Mouse (Mus musculus) midbrain, embryonic 16.5 days (tissue): Measurements from ENCODE around the gene Gm5737. TPM values are rescaled to one million over a fixed set of nuclear protein-coding genes. Genes with fewer than 3 reads are reported as not detected.

ENCODE experiments used
- ATAC-seq: fragments of 200-750 bp; cut with Nextera tagmentation; 2 replicates; pipeline ENCODE4 v1.8.0; 2017; ENCODE audit warnings: moderate TSS enrichment
- H3K27ac ChIP-seq: fragments of 300-500 bp; sonication (generic); 2 replicates; pipeline ENCODE4 v1.5.1; 2014; ENCODE audit warnings: mild to moderate bottlenecking, low read length, mixed read lengths
- H3K27me3 ChIP-seq: fragments of 300-500 bp; sonication (generic); 2 replicates; pipeline ENCODE4 v1.6.1; 2014; ENCODE audit warnings: low read depth, low read length, mixed read lengths; ENCODE audit not compliant: control insufficient read depth, insufficient read depth
- H3K36me3 ChIP-seq: fragments of 300-500 bp; sonication (generic); 2 replicates; pipeline ENCODE4 v1.6.1; 2014; ENCODE audit warnings: mild to moderate bottlenecking, low read length, moderate library complexity, mixed read lengths; ENCODE audit not compliant: control insufficient read depth, insufficient read depth
- H3K4me1 ChIP-seq: fragments of 300-500 bp; sonication (generic); 2 replicates; pipeline ENCODE4 v1.6.1; 2014; ENCODE audit warnings: mild to moderate bottlenecking, low read length, mixed read lengths; ENCODE audit not compliant: control insufficient read depth, insufficient read depth
- H3K4me2 ChIP-seq: fragments of 300-500 bp; sonication (generic); 2 replicates; pipeline ENCODE4 v1.6.1; 2014; ENCODE audit warnings: mild to moderate bottlenecking, low read length, mixed read lengths
- H3K4me3 ChIP-seq: fragments of 300-500 bp; sonication (generic); 2 replicates; pipeline ENCODE4 v1.5.1; 2014; ENCODE audit warnings: low read depth, mild to moderate bottlenecking, low read length, moderate library complexity, mixed read lengths
- H3K9ac ChIP-seq: fragments of 300-500 bp; sonication (generic); 2 replicates; pipeline ENCODE4 v1.6.1; 2014; ENCODE audit warnings: low read depth, low read length, mixed read lengths
- H3K9me3 ChIP-seq: fragments of 300-500 bp; sonication (generic); replicated peaks from 2 replicates; pipeline ENCODE4 v1.6.1; 2014; ENCODE audit warnings: mild to moderate bottlenecking, low read length, mixed read lengths; ENCODE audit not compliant: control insufficient read depth, poor library complexity, severe bottlenecking
- WGBS: fragments of 180-500 bp; shearing (Covaris S2); extraction: QIAGEN DNeasy Blood & Tissue Kit; methylation state at CpG from one replicate; pipeline ENCODE4 v1.1.7; 2014; 5-methylcytosine and 5-hydroxymethylcytosine counted together
- polyA plus RNA-seq: library from polyadenylated mRNA; unstranded; fragments of >200 nt; fragmentation: Nextera tagmentation; extraction: Ambion mirVana; gene quantifications from 2 replicates; pipeline ENCODE4 v1.2.1, GENCODE M21; 2015

The Gm5737 gene
- polyA plus RNA-seq, 1 experiment from 2014 or later, result 0.14 TPM

GRCm38 (mm10) chr7:120866684-120867083, 54.5 kb downstream of the Gm5737 start:
- Histone ChIP-seq H3K4me3 (no peak overlapping the region), H3K4me2 (no peak overlapping the region), H3K27ac (no peak overlapping the region), H3K9me3 (no peaks in the 10 kb centered on the region), H3K4me1 (peaks cover 13% of the 10 kb centered on the region), H3K36me3 (no peaks in the 10 kb centered on the region), H3K27me3 (no peaks in the 10 kb centered on the region), H3K9ac (no peak overlapping the region)
- ATAC-seq, result no peak
- WGBS, result 76% methylated on average over 2 of the region's 2 CpGs

GRCm38 (mm10) chr7:120867720-120868119, 55.6 kb downstream of the Gm5737 start:
- Histone ChIP-seq H3K9me3 (no peaks in the 10 kb centered on the region), H3K4me1 (peaks cover 13% of the 10 kb centered on the region), H3K4me3 (no peak overlapping the region), H3K27ac (no peak overlapping the region), H3K27me3 (no peaks in the 10 kb centered on the region), H3K36me3 (no peaks in the 10 kb centered on the region), H3K9ac (no peak overlapping the region), H3K4me2 (no peak overlapping the region)
- WGBS, result 79% methylated on average over 1 of the region's 1 CpGs
- ATAC-seq, result peak; percentile 36; the same call in 1 of the 2 replicates

GRCm38 (mm10) chr7:120869883-120870282, 57.7 kb downstream of the Gm5737 start:
- H3K4me2 ChIP-seq, result no peak overlapping the region
- 47% methylated on average over 5 of the region's 5 CpGs for WGBS
- no peaks in the 10 kb centered on the region for H3K36me3 ChIP-seq
- H3K27ac ChIP-seq, result no peak overlapping the region
- H3K27me3 ChIP-seq, result no peaks in the 10 kb centered on the region
- no peaks in the 10 kb centered on the region for H3K9me3 ChIP-seq
- H3K4me3 ChIP-seq, result no peak overlapping the region
- H3K4me1 ChIP-seq, result peaks cover 9% of the 10 kb centered on the region
- no peak overlapping the region for H3K9ac ChIP-seq
- no peak for ATAC-seq

- Histone ChIP-seq H3K9ac (no peak overlapping the region), H3K27me3 (no peaks in the 10 kb centered on the region), H3K27ac (no peak overlapping the region), H3K4me2 (no peak overlapping the region), H3K4me1 (peaks cover 5% of the 10 kb centered on the region; the same call in 1 of the 2 replicates), H3K9me3 (no peaks in the 10 kb centered on the region), H3K4me3 (no peak overlapping the region), H3K36me3 (no peaks in the 10 kb centered on the region)
- no peak for ATAC-seq
- 48% methylated on average over 5 of the region's 5 CpGs for WGBS
Measured at GRCm38 (mm10) chr7:120870431-120871008, 58.4 kb downstream of the Gm5737 start.

GRCm38 (mm10) chr7:120873083-120873482, 60.9 kb downstream of the Gm5737 start:
- H3K36me3 ChIP-seq, result no peaks in the 10 kb centered on the region
- H3K4me3 ChIP-seq, result no peak overlapping the region
- H3K4me2 ChIP-seq, result no peak overlapping the region
- H3K9me3 ChIP-seq, result no peaks in the 10 kb centered on the region
- ATAC-seq, result no peak
- 85% methylated on average over 12 of the region's 12 CpGs for WGBS
- no peak overlapping the region for H3K27ac ChIP-seq
- H3K4me1 ChIP-seq, result peaks cover 2% of the 10 kb centered on the region; the same call in 1 of the 2 replicates
- H3K27me3 ChIP-seq, result no peaks in the 10 kb centered on the region
- no peak overlapping the region for H3K9ac ChIP-seq

GRCm38 (mm10) chr7:120874021-120874420, 61.9 kb downstream of the Gm5737 start:
- H3K4me3 ChIP-seq, result no peak overlapping the region

GRCm38 (mm10) chr7:120874764-120875539, 62.8 kb downstream of the Gm5737 start:
- Histone ChIP-seq H3K4me2 (no peak overlapping the region), H3K27me3 (no peaks in the 10 kb centered on the region), H3K4me3 (no peak overlapping the region), H3K9ac (no peak overlapping the region), H3K4me1 (peaks cover 2% of the 10 kb centered on the region; the same call in 1 of the 2 replicates), H3K36me3 (no peaks in the 10 kb centered on the region), H3K27ac (no peak overlapping the region), H3K9me3 (no peaks in the 10 kb centered on the region)
- 82% methylated on average over 7 of the region's 7 CpGs for WGBS
- ATAC-seq, result no peak

More at GRCm38 (mm10) chr7:120874021-120874420, 61.9 kb downstream of the Gm5737 start:
- no peak for ATAC-seq
- Histone ChIP-seq H3K36me3 (no peaks in the 10 kb centered on the region), H3K4me1 (peaks cover 2% of the 10 kb centered on the region; the same call in 1 of the 2 replicates), H3K9me3 (no peaks in the 10 kb centered on the region), H3K27me3 (no peaks in the 10 kb centered on the region), H3K4me2 (no peak overlapping the region), H3K27ac (no peak overlapping the region), H3K9ac (no peak overlapping the region)
- WGBS, result 94% methylated on average over 3 of the region's 3 CpGs

GRCm38 (mm10) chr7:120875540-120876388, 63.6 kb downstream of the Gm5737 start:
- Histone ChIP-seq H3K9ac (no peak overlapping the region), H3K27me3 (no peaks in the 10 kb centered on the region), H3K9me3 (no peaks in the 10 kb centered on the region), H3K4me1 (no peaks in the 10 kb centered on the region), H3K4me2 (no peak overlapping the region), H3K36me3 (peaks cover 6% of the 10 kb centered on the region), H3K4me3 (no peak overlapping the region), H3K27ac (no peak overlapping the region)
- ATAC-seq, result no peak
- WGBS, result 72% methylated on average over 3 of the region's 3 CpGs
